Mouse (Mus musculus) cortical plate, adult 2 months (tissue): ENCODE measurements around the gene Chchd5. TPM values are rescaled to one million over a fixed set of nuclear protein-coding genes. Genes with fewer than 3 reads are reported as not detected.

Experiments used
- H3K27ac ChIP-seq: fragments of 200-500 bp; 2 replicates; pipeline ENCODE4 v1.5.1; 2012; ENCODE audit warnings: low read length, control low read depth, inconsistent platforms; ENCODE audit not compliant: insufficient read depth
- H3K4me1 ChIP-seq: fragments of 200-500 bp; 2 replicates; pipeline ENCODE4 v1.6.1; 2011; ENCODE audit warnings: low read length; ENCODE audit not compliant: control insufficient read depth, insufficient read depth
- H3K4me3 ChIP-seq: fragments of 200-500 bp; 2 replicates; pipeline ENCODE4 v1.5.1; 2011; ENCODE audit warnings: mild to moderate bottlenecking, low read length, control low read depth; ENCODE audit not compliant: insufficient read depth
- CTCF ChIP-seq: fragments of 200-500 bp; IDR thresholded peaks from 2 replicates; pipeline ENCODE4 v1.5.1; 2011; ENCODE audit warnings: mild to moderate bottlenecking, control low read depth, low read length; ENCODE audit not compliant: insufficient read depth; ENCODE audit errors: extremely low read depth
- POLR2A ChIP-seq: fragments of 200-500 bp; IDR thresholded peaks from 2 replicates; pipeline ENCODE4 v1.6.1; 2011; ENCODE audit warnings: mild to moderate bottlenecking, low read length, control low read depth; ENCODE audit not compliant: insufficient read depth; ENCODE audit errors: extremely low read depth
- polyA plus RNA-seq: library from polyadenylated mRNA; depleted of rRNA; stranded (reverse); fragments of >200 nt; gene quantifications from 2 replicates; pipeline ENCODE4 v1.2.3, GENCODE M21; 2012; rRNA removed

The Chchd5 gene
- polyA plus RNA-seq, 1 experiment, result 17.4 TPM

DNA sequence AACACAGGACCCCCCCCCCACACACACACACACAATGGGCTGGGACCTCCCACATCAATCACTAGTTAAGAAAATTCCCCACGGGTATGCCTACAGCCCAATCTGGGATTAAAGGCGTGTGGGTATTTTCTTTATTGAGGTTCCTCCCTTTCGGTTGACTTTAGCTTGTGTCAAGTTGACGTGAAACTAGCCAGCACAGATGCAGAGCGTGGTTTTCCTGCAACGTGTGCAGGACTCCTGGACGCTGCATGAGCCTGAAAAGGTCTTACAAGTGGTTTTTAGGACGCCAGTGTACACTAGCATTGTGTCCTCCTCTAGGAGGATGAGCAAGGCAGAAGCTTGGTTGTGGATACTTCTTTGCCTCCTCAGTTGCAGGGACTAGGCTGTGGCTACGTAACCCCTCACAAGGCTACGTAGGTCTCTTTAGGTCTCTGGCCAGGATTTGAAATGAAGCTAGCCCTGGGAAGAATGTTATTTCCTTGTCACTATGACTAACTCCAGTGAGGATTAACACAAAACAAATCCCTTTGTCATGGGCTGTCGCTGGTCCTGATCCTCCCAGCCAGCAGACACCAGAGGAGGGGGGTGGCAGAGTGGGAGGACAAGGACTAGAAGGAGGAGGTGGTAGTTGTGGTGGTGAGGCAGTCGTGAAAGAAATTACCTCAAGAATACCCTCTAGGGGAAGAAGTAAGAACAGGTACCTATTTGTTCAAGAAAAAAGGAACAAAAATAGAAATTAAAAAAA lies 47.3 kb downstream of the Chchd5 start:
- no peak overlapping the region for H3K27ac ChIP-seq
- no peaks in the 10 kb centered on the region for H3K4me1 ChIP-seq
- no peak for TF ChIP-seq POLR2A
- no peak for TF ChIP-seq CTCF

DNA sequence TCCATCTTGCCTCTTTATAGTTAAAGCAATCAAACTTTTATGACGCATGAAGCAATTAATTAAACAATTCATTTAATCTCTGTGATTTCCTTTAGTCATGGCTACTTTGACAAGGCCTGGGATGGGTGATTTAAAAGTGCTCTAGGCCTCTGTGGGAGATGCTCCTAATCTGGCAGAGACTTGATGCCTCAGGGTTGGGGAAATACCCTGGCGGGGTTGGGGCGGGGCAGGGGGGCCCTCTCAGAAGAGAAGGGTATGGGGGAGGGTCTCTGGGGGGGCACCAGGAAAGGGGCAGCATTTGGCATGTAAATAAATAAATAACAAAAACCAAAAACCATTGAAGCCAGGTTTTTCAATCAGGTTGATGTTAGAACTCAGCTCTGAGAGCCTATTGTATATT lies 48.2 kb downstream of the Chchd5 start:
- TF ChIP-seq POLR2A (no peak), CTCF (no peak)
- H3K4me1 ChIP-seq, result no peaks in the 10 kb centered on the region
- no peak overlapping the region for H3K27ac ChIP-seq
- no peak overlapping the region for H3K4me3 ChIP-seq

More for the DNA sequence above, 47.3 kb downstream of the Chchd5 start:
- H3K4me3 ChIP-seq, result no peak overlapping the region

DNA sequence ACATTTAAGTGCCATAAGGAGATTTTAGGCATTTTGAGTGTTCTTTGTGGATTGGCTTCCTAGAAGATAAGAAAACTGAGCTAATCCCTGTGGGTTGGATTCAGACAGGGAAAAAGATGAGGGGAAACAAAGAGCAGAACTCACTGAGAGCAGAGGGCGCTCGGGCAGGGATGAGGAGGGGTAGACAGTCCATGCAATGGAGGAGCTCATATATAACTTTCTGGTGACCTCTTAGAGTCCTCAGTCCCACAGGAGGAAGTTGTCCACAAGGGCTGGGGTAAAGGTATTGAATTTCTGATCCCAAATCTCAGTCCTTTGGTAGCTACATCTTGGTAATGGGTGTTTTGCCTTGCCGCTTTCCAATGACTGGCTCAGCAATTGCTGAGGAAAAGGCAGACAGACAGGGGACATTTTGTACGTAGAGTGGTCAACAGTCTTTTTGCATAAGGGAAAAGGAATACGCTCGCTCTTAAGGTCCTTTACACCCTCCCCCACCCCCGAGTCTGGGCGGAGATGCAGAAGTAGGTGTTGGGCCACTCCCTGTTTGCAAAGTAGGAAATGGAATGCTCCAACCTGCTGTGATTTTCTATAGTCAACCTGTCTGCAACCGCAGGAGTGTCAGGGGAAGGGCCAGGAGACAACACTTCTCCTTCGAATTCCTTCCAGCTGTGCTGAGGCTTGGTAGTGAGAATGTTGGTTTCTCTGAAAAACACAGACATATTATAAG lies 48.8 kb downstream of the Chchd5 start:
- Histone ChIP-seq H3K4me3 (no peak overlapping the region), H3K27ac (no peak overlapping the region), H3K4me1 (no peaks in the 10 kb centered on the region)
- TF ChIP-seq POLR2A (no peak), CTCF (no peak)

DNA sequence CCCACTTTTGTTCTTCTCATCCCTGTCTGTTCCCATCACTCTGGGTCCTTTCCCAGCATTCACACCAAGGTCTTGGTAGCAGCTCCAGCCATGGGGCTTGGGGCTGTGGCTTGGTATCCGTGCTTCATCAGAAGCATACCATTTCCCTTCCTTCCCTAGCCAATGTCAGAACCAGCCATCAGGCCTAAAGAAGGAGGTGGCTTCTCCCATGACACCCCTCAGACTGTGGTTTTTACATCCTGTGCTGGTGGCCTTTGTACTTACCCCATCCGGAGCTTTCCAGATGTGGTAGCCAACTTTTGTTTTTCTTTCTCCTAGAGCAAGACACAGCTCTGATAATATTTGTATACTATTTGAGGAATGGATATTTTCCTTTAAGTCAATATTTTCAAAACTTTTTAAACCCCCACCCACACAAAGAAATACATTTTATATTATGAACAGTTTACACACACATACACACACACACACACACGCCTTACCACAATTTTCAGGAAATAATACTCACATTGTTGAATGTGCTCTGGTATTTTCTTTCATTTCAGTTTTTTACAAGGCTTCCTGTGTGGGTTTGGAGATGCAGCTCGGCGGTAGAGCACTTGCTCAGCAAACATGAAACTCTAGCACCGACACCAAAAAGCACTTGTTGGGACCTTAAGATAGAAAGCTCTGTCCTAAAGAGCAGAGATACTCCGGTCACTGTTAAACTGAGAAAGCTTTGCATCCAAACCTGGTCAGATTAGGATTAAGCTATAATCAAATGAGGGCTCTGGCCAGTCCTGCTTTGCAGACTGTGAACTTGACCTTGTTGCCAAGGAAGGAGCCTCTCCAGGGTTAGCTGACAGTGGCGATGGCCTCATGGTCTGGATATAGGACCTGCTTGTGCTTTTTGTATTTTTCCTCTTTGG lies 50.7 kb downstream of the Chchd5 start:
- no peak overlapping the region for H3K27ac ChIP-seq
- TF ChIP-seq CTCF (no peak), POLR2A (no peak)

DNA sequence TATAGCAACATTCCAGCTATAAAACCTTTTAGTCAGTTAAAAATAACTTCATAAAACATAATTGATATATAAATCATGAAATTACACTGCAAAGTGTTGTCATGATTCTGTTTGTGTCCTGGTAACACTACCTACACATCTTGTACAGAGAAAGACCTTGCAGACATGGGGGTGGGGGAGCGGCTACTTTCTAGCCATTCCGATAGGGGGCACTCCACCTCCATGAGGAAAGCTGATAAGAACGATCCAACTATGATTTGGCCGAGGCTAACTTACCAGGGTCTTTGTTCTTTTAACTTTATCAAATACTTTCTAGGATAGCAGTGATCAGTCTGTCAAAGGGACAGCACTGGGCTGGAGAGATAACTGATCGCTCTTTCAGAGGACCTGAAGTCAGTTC lies 52.0 kb downstream of the Chchd5 start:
- 0 out of 2 replicates have a peak, but pooled peaks have one; percentile 0 for TF ChIP-seq CTCF
- TF ChIP-seq POLR2A, result no peak
- Histone ChIP-seq H3K4me1 (peaks cover 7% of the 10 kb centered on the region; the same call in 1 of the 2 replicates), H3K27ac (no peak overlapping the region), H3K4me3 (no peak overlapping the region)

More for the DNA sequence above, 50.7 kb downstream of the Chchd5 start:
- Histone ChIP-seq H3K4me3 (no peak overlapping the region), H3K4me1 (peaks cover 4% of the 10 kb centered on the region; the same call in 1 of the 2 replicates)

DNA sequence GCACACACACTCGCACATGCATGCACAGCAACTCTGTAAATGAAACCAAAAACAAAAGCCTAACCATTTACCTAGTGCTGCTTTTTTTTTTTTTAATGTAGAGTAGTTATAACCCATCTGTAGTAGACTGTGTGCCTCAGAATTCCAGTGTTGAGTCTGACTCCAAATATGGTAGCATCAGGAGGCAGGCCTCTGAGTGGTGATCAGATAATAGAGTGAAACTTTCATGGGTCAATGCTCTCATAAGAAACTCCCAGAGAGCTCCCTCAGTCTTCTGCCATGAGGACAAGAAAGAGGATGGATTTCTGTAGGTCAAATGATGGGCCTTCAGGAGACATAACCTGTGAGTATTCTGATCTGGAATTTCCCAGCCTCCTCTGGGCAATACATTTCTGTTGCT lies 52.9 kb downstream of the Chchd5 start:
- H3K4me3 ChIP-seq, result no peak overlapping the region
- TF ChIP-seq CTCF (no peak), POLR2A (no peak)
- peaks cover 10% of the 10 kb centered on the region; the same call in 1 of the 2 replicates for H3K4me1 ChIP-seq
- H3K27ac ChIP-seq, result no peak overlapping the region

DNA sequence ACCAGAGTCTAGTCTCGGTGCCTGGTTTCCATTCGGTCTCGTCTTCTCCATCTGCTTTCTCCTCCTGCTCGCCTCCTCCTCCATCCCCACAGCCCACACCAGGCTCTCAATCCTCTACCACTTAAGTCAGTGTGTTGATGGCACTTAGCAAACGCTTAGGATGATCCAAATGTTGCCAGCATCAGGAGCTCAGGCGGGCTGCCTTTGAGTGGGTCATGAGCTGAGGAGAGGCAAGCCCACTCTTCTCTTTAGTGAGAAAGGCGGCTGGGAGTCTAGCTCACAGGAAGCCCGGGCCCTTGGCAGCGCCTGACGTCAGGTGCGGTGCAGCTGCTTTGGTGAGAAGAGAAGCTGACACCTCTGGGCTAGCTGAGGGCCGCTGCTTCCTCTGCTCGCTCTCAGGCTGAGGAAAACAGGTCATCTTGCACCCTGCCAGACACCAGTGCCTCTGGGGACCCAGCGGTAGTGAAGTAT lies 54.1 kb downstream of the Chchd5 start:
- TF ChIP-seq POLR2A (no peak), CTCF (no peak)
- Histone ChIP-seq H3K4me1 (peaks cover 10% of the 10 kb centered on the region; the same call in 1 of the 2 replicates), H3K4me3 (no peak overlapping the region), H3K27ac (no peak overlapping the region)

Other genes starting within 250 kb of the Chchd5 start
- 8.1 and 8.3 TPM in 2 replicates for gene Zc3h8, start 185.6 kb upstream of the Chchd5 start, polyA plus RNA-seq
- gene Zc3h6, start 162.3 kb upstream of the Chchd5 start, polyA plus RNA-seq, result 4.8 and 5.5 TPM in 2 replicates
- 4.9 and 5.2 TPM in 2 replicates for gene Gm10762, start 162.0 kb upstream of the Chchd5 start, polyA plus RNA-seq
- gene Vinac1, start 81.5 kb upstream of the Chchd5 start, polyA plus RNA-seq, result 0.10 and 0.15 TPM in 2 replicates
- 44.1 and 45.2 TPM in 2 replicates for gene Ttl, start 63.8 kb upstream of the Chchd5 start, polyA plus RNA-seq
- 27.8 and 32.1 TPM in 2 replicates for gene Polr1b, start 28.7 kb upstream of the Chchd5 start, polyA plus RNA-seq
- 141 and 153 TPM in 2 replicates for gene Slc20a1, start 69.1 kb downstream of the Chchd5 start, polyA plus RNA-seq
- 0.26 and 0.50 TPM in 2 replicates for gene Ckap2l, start 167.5 kb downstream of the Chchd5 start, polyA plus RNA-seq
- gene Il1a, start 180.3 kb downstream of the Chchd5 start, polyA plus RNA-seq, result 1.2 and 1.4 TPM in 2 replicates
- 0.46 and 0.91 TPM in 2 replicates for gene Il1b, start 241.4 kb downstream of the Chchd5 start, polyA plus RNA-seq